Mouse (Mus musculus) embryonic facial prominence, embryonic 11.5 days (tissue): ENCODE measurements around the gene Olfr201. TPM values are rescaled to one million over a fixed set of nuclear protein-coding genes. Genes with fewer than 3 reads are reported as not detected.
"Not testable (repeated sequence)": the region's sequence is repeated elsewhere in the genome, so short reads cannot be mapped to it uniquely, and the experiment has no call there.

Experiments
- ATAC-seq: fragments of 200-750 bp; cut with Nextera tagmentation; replicated peaks from 2 replicates; pipeline ENCODE4 v1.8.0; 2017; ENCODE audit warnings: low read depth; ENCODE audit not compliant: insufficient number of reproducible peaks, low FRiP score, low TSS enrichment
- DNase-seq: peaks from one replicate; pipeline ENCODE4 v3.0.0-alpha.2; 2015; ENCODE audit warnings: low spot score
- H3K27ac ChIP-seq: fragments of 300-500 bp; sonication (generic); replicated peaks from 2 replicates; pipeline ENCODE4 v1.5.1; 2014; ENCODE audit warnings: mild to moderate bottlenecking, low read depth, low read length, control low read depth
- H3K27me3 ChIP-seq: fragments of 300-500 bp; sonication (generic); 2 replicates; pipeline ENCODE4 v1.6.1; 2014; ENCODE audit warnings: mild to moderate bottlenecking, low read length, moderate library complexity, mixed read lengths; ENCODE audit not compliant: control insufficient read depth, insufficient read depth
- H3K36me3 ChIP-seq: fragments of 300-500 bp; sonication (generic); replicated peaks from 2 replicates; pipeline ENCODE4 v1.6.1; 2014; ENCODE audit warnings: low read depth, mild to moderate bottlenecking, low read length, moderate library complexity, mixed read lengths; ENCODE audit not compliant: control insufficient read depth, insufficient read depth
- H3K4me1 ChIP-seq: fragments of 300-500 bp; sonication (generic); 2 replicates; pipeline ENCODE4 v1.6.1; 2014; ENCODE audit warnings: low read length, mixed read lengths; ENCODE audit not compliant: control insufficient read depth, insufficient read depth
- H3K4me2 ChIP-seq: fragments of 300-500 bp; sonication (generic); 2 replicates; pipeline ENCODE4 v1.6.1; 2014; ENCODE audit warnings: low read depth, mild to moderate bottlenecking, control low read depth, low read length, moderate library complexity
- H3K4me3 ChIP-seq: fragments of 300-500 bp; sonication (generic); 2 replicates; pipeline ENCODE4 v1.5.1; 2014; ENCODE audit warnings: low read depth, low read length, control low read depth
- H3K9ac ChIP-seq: fragments of 300-500 bp; sonication (generic); replicated peaks from 2 replicates; pipeline ENCODE4 v1.6.1; 2014; ENCODE audit warnings: mild to moderate bottlenecking, control low read depth, low read length
- H3K9me3 ChIP-seq: fragments of 300-500 bp; sonication (generic); replicated peaks from 2 replicates; pipeline ENCODE4 v1.6.1; 2016; ENCODE audit warnings: mild to moderate bottlenecking, low read length, inconsistent platforms, mixed read lengths; ENCODE audit not compliant: control insufficient read depth
- WGBS: fragments of 180-500 bp; shearing (Covaris S2); extraction: QIAGEN DNeasy Blood & Tissue Kit; methylation state at CpG from one replicate; pipeline ENCODE4 v1.1.7; 2014; 5-methylcytosine and 5-hydroxymethylcytosine counted together
- polyA plus RNA-seq: library from polyadenylated mRNA; unstranded; fragments of >200 nt; fragmentation: Nextera tagmentation; extraction: Ambion mirVana; gene quantifications from 2 replicates; pipeline ENCODE4 v1.2.1, GENCODE M21; 2014

The Olfr201 gene
- not detected in 2 replicates for polyA plus RNA-seq

DNA sequence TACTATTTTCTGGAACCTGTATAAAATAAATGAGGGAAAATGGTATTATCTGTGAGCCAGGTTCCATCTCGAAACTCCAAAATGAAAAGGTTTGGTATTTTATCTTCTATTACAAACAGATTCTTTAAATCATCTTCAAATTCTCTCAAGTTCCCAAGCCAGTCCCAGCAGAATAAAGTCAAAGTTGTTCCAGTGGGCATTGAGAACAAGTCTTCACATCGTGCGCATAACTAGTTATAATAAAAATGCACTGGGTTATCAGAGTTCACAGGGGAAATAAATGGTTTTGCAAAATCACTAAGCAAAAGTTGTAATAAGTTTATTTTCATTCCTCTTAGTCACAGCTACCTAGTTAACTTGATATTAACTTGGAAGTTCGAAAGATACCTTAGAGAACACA is at the start of gene Olfr201:
Gene Olfr201 (minus strand): TSS at position 101 of the 400 bp plus-strand sequence.
- H3K4me1 ChIP-seq, H3K4me2 ChIP-seq, H3K4me3 ChIP-seq, H3K27me3 ChIP-seq, H3K9ac ChIP-seq, ATAC-seq, H3K9me3 ChIP-seq, H3K36me3 ChIP-seq, H3K27ac ChIP-seq, DNase-seq: not testable (repeated sequence)
- WGBS = 89% methylated on average over 4 of the region's 4 CpGs

DNA sequence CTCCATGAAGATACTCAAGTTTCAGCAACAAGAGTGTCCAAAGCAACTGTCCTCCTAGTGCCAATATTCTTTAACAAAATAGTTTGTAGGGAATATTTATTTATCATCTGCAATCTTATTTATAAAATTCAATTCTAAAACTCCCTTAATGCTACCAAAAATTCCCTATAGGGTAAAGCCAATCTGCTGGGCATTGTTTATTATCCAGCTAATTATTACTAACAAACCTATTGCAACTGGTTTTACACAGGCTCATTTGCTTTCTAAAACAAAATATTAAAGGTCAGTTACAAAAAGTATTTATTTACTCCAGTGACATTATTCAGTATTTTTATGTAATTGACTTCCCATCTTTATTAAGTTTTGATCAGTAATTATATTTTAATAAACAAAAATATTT is 45.7 kb upstream of the Olfr201 start, which contains the start of gene Olfr204:
Gene Olfr204 (minus strand): TSS at position 101 of the 400 bp plus-strand sequence.
- ATAC-seq = no peak
- H3K27me3 ChIP-seq = no peaks in the 10 kb centered on the region
- H3K4me2 ChIP-seq = no peak within 1 kb of the TSS
- H3K4me3 ChIP-seq = no peak within 1 kb of the TSS
- H3K9ac ChIP-seq = no peak within 1 kb of the TSS
- no peak within 1 kb of the TSS for H3K27ac ChIP-seq
- no peaks in the 10 kb centered on the region for H3K4me1 ChIP-seq
- no peak for DNase-seq
- no peaks in the 10 kb centered on the region for H3K36me3 ChIP-seq
- H3K9me3 ChIP-seq = no peaks in the 10 kb centered on the region

DNA sequence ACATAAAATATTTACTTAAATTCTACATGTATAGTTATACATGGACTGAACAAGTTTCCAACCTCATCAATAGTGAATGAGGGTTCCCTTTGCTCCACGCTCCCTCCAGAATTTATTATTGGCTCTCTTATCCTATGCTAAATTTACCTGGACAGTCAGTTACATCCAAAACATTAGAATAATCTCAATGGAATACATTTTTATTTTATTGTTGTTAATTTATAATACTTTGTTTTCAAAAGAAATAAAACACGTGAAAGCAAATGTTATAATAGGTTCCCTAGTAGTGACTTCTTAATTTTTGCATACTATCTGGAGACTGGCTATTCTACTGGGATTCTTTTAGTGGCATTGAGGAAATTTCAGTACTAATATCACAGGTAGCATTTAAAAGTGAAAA is 26.1 kb upstream of the Olfr201 start, which contains the start of gene Olfr203:
Gene Olfr203 (plus strand): TSS at position 301 of the 400 bp plus-strand sequence.
- H3K4me1 ChIP-seq = no peaks in the 10 kb centered on the region
- no peaks in the 10 kb centered on the region for H3K9me3 ChIP-seq
- no peak within 1 kb of the TSS for H3K9ac ChIP-seq
- H3K36me3 ChIP-seq = no peaks in the 10 kb centered on the region
- 84% methylated on average over 2 of the region's 2 CpGs for WGBS
- H3K4me2 ChIP-seq = no peak within 1 kb of the TSS
- DNase-seq (no peak), ATAC-seq (no peak)
- H3K27me3 ChIP-seq = no peaks in the 10 kb centered on the region
- H3K4me3 ChIP-seq = no peak within 1 kb of the TSS
- H3K27ac ChIP-seq = no peak within 1 kb of the TSS

DNA sequence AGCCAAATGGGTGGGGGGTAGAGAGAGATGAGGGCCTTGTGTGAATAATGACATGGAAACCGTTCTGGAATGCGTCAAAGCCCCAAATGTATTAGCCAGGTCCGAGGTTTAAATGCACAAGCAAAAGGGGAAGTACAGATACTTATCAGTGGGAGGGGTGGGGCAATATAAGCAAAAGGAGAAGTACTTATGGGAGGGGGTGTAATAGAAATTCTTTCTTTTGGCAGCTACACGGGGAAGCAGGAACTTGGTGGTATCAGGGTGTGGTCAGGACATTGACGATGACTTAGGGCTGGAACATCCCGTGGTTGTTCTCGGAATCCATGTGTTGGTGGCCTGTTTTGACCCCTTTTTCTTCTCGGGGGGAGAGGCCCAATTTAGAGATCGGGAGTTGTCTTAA is 15.1 kb upstream of the Olfr201 start:
- H3K9me3 ChIP-seq, H3K4me1 ChIP-seq, ATAC-seq, H3K36me3 ChIP-seq, H3K4me2 ChIP-seq, H3K9ac ChIP-seq, DNase-seq, H3K4me3 ChIP-seq, H3K27ac ChIP-seq, H3K27me3 ChIP-seq: not testable (repeated sequence)
- WGBS = 85% methylated on average over 9 of the region's 9 CpGs

- Histone ChIP-seq H3K9ac (no peak within 1 kb of the TSS), H3K4me1 (no peaks in the 10 kb centered on the region), H3K27me3 (no peaks in the 10 kb centered on the region), H3K27ac (no peak within 1 kb of the TSS), H3K9me3 (no peaks in the 10 kb centered on the region), H3K4me2 (no peak within 1 kb of the TSS), H3K4me3 (no peak within 1 kb of the TSS), H3K36me3 (no peaks in the 10 kb centered on the region)
- DNase-seq (no peak), ATAC-seq (no peak)
- WGBS = 77% methylated on average over 1 of the region's 1 CpGs
Observed at GRCm38 (mm10) chr16:59286693-59287092, 14.3 kb upstream of the Olfr201 start, which contains the start of gene Olfr202. Olfr202 (minus strand) TSS chr16:59286793.

DNA sequence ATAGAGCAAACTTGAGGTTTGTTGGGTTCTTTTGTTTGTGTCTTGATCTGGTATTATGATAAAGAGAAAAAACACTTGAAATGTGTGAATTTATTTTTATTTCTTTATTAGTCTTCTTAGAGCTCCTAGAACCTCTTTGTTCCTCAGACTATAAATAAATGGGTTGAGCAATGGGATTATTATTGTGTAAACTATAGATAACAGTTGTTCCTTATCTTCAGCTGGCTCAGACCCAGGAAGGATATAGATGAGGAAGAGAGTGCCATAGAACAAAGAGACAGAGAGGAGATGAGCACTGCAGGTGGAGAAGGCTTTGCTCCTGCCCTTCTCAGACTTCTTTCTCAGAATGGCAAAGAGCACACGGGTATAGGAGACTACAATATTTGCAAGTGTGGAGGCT is 11.0 kb upstream of the Olfr201 start:
- no peaks in the 10 kb centered on the region for H3K27me3 ChIP-seq
- no peak overlapping the region for H3K4me2 ChIP-seq
- no peak for ATAC-seq

DNA sequence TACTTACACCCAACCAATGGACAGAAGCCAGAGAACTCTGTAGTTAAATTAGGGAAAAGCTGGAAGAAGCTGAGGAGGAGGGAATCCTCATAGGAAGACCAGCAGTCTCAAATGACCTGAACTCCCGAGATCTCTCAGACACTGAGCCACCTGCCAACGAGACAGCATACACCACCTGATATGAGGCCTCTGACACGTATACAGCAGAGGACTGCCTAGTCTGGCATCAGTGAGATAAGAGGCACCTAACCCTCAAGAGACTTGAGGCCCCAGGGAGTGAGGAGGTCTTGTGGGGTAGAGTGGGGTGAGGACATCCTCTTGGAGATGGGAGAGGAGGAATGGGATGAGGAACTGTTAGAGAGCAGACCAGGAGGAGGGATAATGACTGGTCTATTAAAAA is 8.1 kb upstream of the Olfr201 start:
- Histone ChIP-seq H3K9me3 (no peaks in the 10 kb centered on the region), H3K27me3 (no peaks in the 10 kb centered on the region), H3K27ac (no peak overlapping the region), H3K4me2 (no peak overlapping the region), H3K4me1 (no peaks in the 10 kb centered on the region), H3K9ac (no peak overlapping the region), H3K36me3 (no peaks in the 10 kb centered on the region), H3K4me3 (no peak overlapping the region)
- DNase-seq (no peak), ATAC-seq (no peak)
- WGBS = 77% methylated on average over 3 of the region's 3 CpGs

More for the DNA sequence above, 11.0 kb upstream of the Olfr201 start:
- Histone ChIP-seq H3K9ac (no peak overlapping the region), H3K4me1 (no peaks in the 10 kb centered on the region), H3K4me3 (no peak overlapping the region), H3K27ac (no peak overlapping the region), H3K9me3 (no peaks in the 10 kb centered on the region), H3K36me3 (no peaks in the 10 kb centered on the region)
- no peak for DNase-seq
- WGBS = 61% methylated on average over 1 of the region's 1 CpGs

GRCm38 (mm10) chr16:59269097-59269496 is 3.3 kb downstream of the Olfr201 start:
- H3K9ac ChIP-seq, ATAC-seq: not testable (repeated sequence)

More at GRCm38 (mm10) chr16:59269097-59269496, 3.3 kb downstream of the Olfr201 start:
- not testable (repeated sequence) for DNase-seq, H3K4me1 ChIP-seq, H3K27ac ChIP-seq, H3K27me3 ChIP-seq, H3K4me3 ChIP-seq, H3K4me2 ChIP-seq, H3K36me3 ChIP-seq, H3K9me3 ChIP-seq
- WGBS = 76% methylated on average over 4 of the region's 4 CpGs
